Mouse (Mus musculus) limb, embryonic 14.5 days (tissue): ENCODE measurements at regions not wholly inside any gene's neighbourhood (a gene's known extent, or its start where the extent isn't known, plus 50 kb on each side); places are given as distances from the start of the nearest gene placed in this dataset.
A peak's percentile ranks its signal among the peaks of the same experiment; 100 is the strongest.

ENCODE experiments used
- ATAC-seq: fragments of 200-750 bp; cut with Nextera tagmentation; 2 replicates; pipeline ENCODE4 v1.8.0; 2017; ENCODE audit warnings: low read depth, moderate number of reproducible peaks, moderate TSS enrichment; ENCODE audit not compliant: low FRiP score
- DNase-seq: peaks from one replicate; pipeline ENCODE4 v3.0.0-alpha.2; 2015; ENCODE audit warnings: low spot score
- H3K27ac ChIP-seq: fragments of 300-500 bp; sonication (generic); replicated peaks from 2 replicates; pipeline ENCODE4 v1.5.1; 2014; ENCODE audit warnings: low read depth, mild to moderate bottlenecking, low read length, moderate library complexity, mixed read lengths
- H3K27me3 ChIP-seq: fragments of 300-500 bp; sonication (generic); 2 replicates; pipeline ENCODE4 v1.6.1; 2014; ENCODE audit warnings: low read length, mixed read lengths; ENCODE audit not compliant: control insufficient read depth, insufficient read depth
- H3K36me3 ChIP-seq: fragments of 300-500 bp; sonication (generic); 2 replicates; pipeline ENCODE4 v1.6.1; 2014; ENCODE audit warnings: mild to moderate bottlenecking, low read length, moderate library complexity, mixed read lengths; ENCODE audit not compliant: control insufficient read depth, insufficient read depth
- H3K4me1 ChIP-seq: fragments of 300-500 bp; sonication (generic); 2 replicates; pipeline ENCODE4 v1.6.1; 2014; ENCODE audit warnings: antibody characterized with exemption, low read length, mixed read lengths; ENCODE audit not compliant: control insufficient read depth, insufficient read depth
- H3K4me2 ChIP-seq: fragments of 300-500 bp; sonication (generic); replicated peaks from 2 replicates; pipeline ENCODE4 v1.6.1; 2014; ENCODE audit warnings: low read depth, mild to moderate bottlenecking, low read length, moderate library complexity; ENCODE audit not compliant: severe bottlenecking
- H3K4me3 ChIP-seq: fragments of 300-500 bp; sonication (generic); replicated peaks from 2 replicates; pipeline ENCODE4 v1.5.1; 2014; ENCODE audit warnings: low read length
- H3K9ac ChIP-seq: fragments of 300-500 bp; sonication (generic); 2 replicates; pipeline ENCODE4 v1.6.1; 2014; ENCODE audit warnings: mild to moderate bottlenecking, low read depth, low read length, moderate library complexity; ENCODE audit not compliant: severe bottlenecking
- H3K9me3 ChIP-seq: fragments of 300-500 bp; sonication (generic); 2 replicates; pipeline ENCODE4 v1.6.1; 2016; ENCODE audit warnings: low read length; ENCODE audit not compliant: control insufficient read depth
- POLR2A ChIP-seq: fragments of 200-500 bp; IDR thresholded peaks from 2 replicates; pipeline ENCODE4 v1.8.0; 2012; ENCODE audit warnings: inconsistent platforms, mild to moderate bottlenecking, moderate library complexity, borderline replicate concordance; ENCODE audit not compliant: insufficient read depth, insufficient read length; ENCODE audit errors: extremely low read depth
- WGBS: fragments of 180-500 bp; shearing (Covaris S2); extraction: QIAGEN DNeasy Blood & Tissue Kit; methylation state at CpG from one replicate; pipeline ENCODE4 v1.1.7; 2014; 5-methylcytosine and 5-hydroxymethylcytosine counted together

- no peak overlapping the region for H3K4me3 ChIP-seq
- H3K36me3 ChIP-seq = no peaks in the 10 kb centered on the region
- TF ChIP-seq POLR2A = no peak
- H3K4me2 ChIP-seq = no peak overlapping the region
- no peaks in the 10 kb centered on the region for H3K9me3 ChIP-seq
- peaks cover 8% of the 10 kb centered on the region; the same call in 1 of the 2 replicates for H3K4me1 ChIP-seq
- H3K9ac ChIP-seq = no peak overlapping the region
- no peak for ATAC-seq
- H3K27ac ChIP-seq = no peak overlapping the region
- no peaks in the 10 kb centered on the region for H3K27me3 ChIP-seq
- WGBS = 80% methylated on average over 6 of the region's 6 CpGs
- DNase-seq = no peak
Observed at GRCm38 (mm10) chr1:51680725-51681124, 202.5 kb upstream of the Nabp1 start.

GRCm38 (mm10) chr1:51678290-51678928, 200.2 kb upstream of the Nabp1 start:
- ATAC-seq = peak; percentile 26; the same call in 1 of the 2 replicates

GRCm38 (mm10) chr1:51677802-51678201, 199.6 kb upstream of the Nabp1 start:
- WGBS = 60% methylated on average over 5 of the region's 5 CpGs
- Histone ChIP-seq H3K9me3 (no peaks in the 10 kb centered on the region), H3K4me1 (peaks cover 8% of the 10 kb centered on the region; the same call in 1 of the 2 replicates), H3K27me3 (no peaks in the 10 kb centered on the region), H3K36me3 (no peaks in the 10 kb centered on the region), H3K4me2 (no peak overlapping the region), H3K27ac (no peak overlapping the region), H3K9ac (no peak overlapping the region), H3K4me3 (no peak overlapping the region)
- DNase-seq (no peak), ATAC-seq (no peak)
- TF ChIP-seq POLR2A = no peak

More at GRCm38 (mm10) chr1:51678290-51678928, 200.2 kb upstream of the Nabp1 start:
- peak; percentile 36 for DNase-seq
- Histone ChIP-seq H3K27me3 (no peaks in the 10 kb centered on the region), H3K9me3 (no peaks in the 10 kb centered on the region), H3K4me3 (no peak overlapping the region), H3K9ac (no peak overlapping the region), H3K36me3 (no peaks in the 10 kb centered on the region), H3K27ac (no peak overlapping the region), H3K4me1 (peaks cover 8% of the 10 kb centered on the region; the same call in 1 of the 2 replicates), H3K4me2 (no peak overlapping the region)
- WGBS = 30% methylated on average over 6 of the region's 6 CpGs
- TF ChIP-seq POLR2A = no peak

GRCm38 (mm10) chr1:51671691-51672090, 193.5 kb upstream of the Nabp1 start:
- no peak overlapping the region for H3K9ac ChIP-seq
- DNase-seq (no peak), ATAC-seq (no peak)
- H3K27ac ChIP-seq = no peak overlapping the region
- 85% methylated on average over 1 of the region's 1 CpGs for WGBS
- no peaks in the 10 kb centered on the region for H3K4me1 ChIP-seq
- no peak overlapping the region for H3K4me3 ChIP-seq
- no peaks in the 10 kb centered on the region for H3K9me3 ChIP-seq
- no peaks in the 10 kb centered on the region for H3K27me3 ChIP-seq
- H3K4me2 ChIP-seq = no peak overlapping the region
- H3K36me3 ChIP-seq = no peaks in the 10 kb centered on the region
- no peak for TF ChIP-seq POLR2A

- no peaks in the 10 kb centered on the region for H3K36me3 ChIP-seq
- no peak overlapping the region for H3K4me2 ChIP-seq
- H3K27me3 ChIP-seq = no peaks in the 10 kb centered on the region
- 12% methylated on average over 3 of the region's 3 CpGs for WGBS
- no peaks in the 10 kb centered on the region for H3K4me1 ChIP-seq
- 0 out of 2 replicates have a peak overlapping the region, but pooled peaks have one; percentile 7 for H3K27ac ChIP-seq
- no peak overlapping the region for H3K9ac ChIP-seq
- no peak overlapping the region for H3K4me3 ChIP-seq
- TF ChIP-seq POLR2A = no peak
- H3K9me3 ChIP-seq = no peaks in the 10 kb centered on the region
- peak; percentile 63; the same call in 1 of the 2 replicates for ATAC-seq
- DNase-seq = peak; percentile 51
Observed at GRCm38 (mm10) chr1:51671287-51671686, 193.1 kb upstream of the Nabp1 start.

- no peaks in the 10 kb centered on the region for H3K27me3 ChIP-seq
- 53% methylated on average over 3 of the region's 3 CpGs for WGBS
- no peak overlapping the region for H3K4me3 ChIP-seq
- no peak overlapping the region for H3K9ac ChIP-seq
- ATAC-seq (no peak), DNase-seq (no peak)
- no peak overlapping the region for H3K27ac ChIP-seq
- no peak for TF ChIP-seq POLR2A
- no peaks in the 10 kb centered on the region for H3K4me1 ChIP-seq
- H3K9me3 ChIP-seq = no peaks in the 10 kb centered on the region
- H3K4me2 ChIP-seq = no peak overlapping the region
- H3K36me3 ChIP-seq = no peaks in the 10 kb centered on the region
Observed at GRCm38 (mm10) chr1:51670009-51670408, 191.8 kb upstream of the Nabp1 start.
